Mouse (Mus musculus) kidney, postnatal 36 days (tissue): ENCODE results near the gene Olfr521.
"Not testable (repeated sequence)": the region's sequence is repeated elsewhere in the genome, so short reads cannot be mapped to it uniquely, and the experiment has no call there.

Experiments
- DNase-seq, 2 experiments: peaks; one replicate each; pipeline ENCODE4 v3.0.0; 2021 to 2022; ENCODE audit warnings: mixed read lengths in 2 of 2

Olfr521 gene

GRCm38 (mm10) chr7:99763207-99763606 is at the start of gene Olfr521:
Gene Olfr521, plus strand, starts transcription at chr7:99763507.
- no peak for DNase-seq

- DNase-seq: no peak
Measured at GRCm38 (mm10) chr7:99716536-99716935, 46.8 kb upstream of the Olfr521 start.

- no peak for DNase-seq
Measured at GRCm38 (mm10) chr7:99729973-99730372, 33.3 kb upstream of the Olfr521 start, which contains the start of gene Olfr520. Gene Olfr520, plus strand, starts transcription at chr7:99730273.

GRCm38 (mm10) chr7:99734612-99735011 is 28.7 kb upstream of the Olfr521 start:
- no peak for DNase-seq

GRCm38 (mm10) chr7:99735491-99735890 is 27.8 kb upstream of the Olfr521 start:
- not testable (repeated sequence) for DNase-seq

- DNase-seq: no peak
Measured at GRCm38 (mm10) chr7:99739276-99739675, 24.0 kb upstream of the Olfr521 start.

- no peak for DNase-seq
Measured at GRCm38 (mm10) chr7:99781385-99781784, 18.1 kb downstream of the Olfr521 start.

GRCm38 (mm10) chr7:99781916-99782315 is 18.6 kb downstream of the Olfr521 start:
- DNase-seq: no peak

- no peak for DNase-seq
Measured at GRCm38 (mm10) chr7:99783421-99783820, 20.1 kb downstream of the Olfr521 start.

GRCm38 (mm10) chr7:99785553-99785952 is 22.2 kb downstream of the Olfr521 start:
- DNase-seq: no peak

- no peak for DNase-seq
Measured at GRCm38 (mm10) chr7:99786774-99787173, 23.5 kb downstream of the Olfr521 start.

- no peak for DNase-seq
Measured at GRCm38 (mm10) chr7:99787935-99788334, 24.6 kb downstream of the Olfr521 start.

- DNase-seq: no peak
Measured at GRCm38 (mm10) chr7:99788563-99788962, 25.3 kb downstream of the Olfr521 start.

GRCm38 (mm10) chr7:99790816-99791215 is 27.5 kb downstream of the Olfr521 start:
- no peak for DNase-seq

- DNase-seq: no peak
Measured at GRCm38 (mm10) chr7:99794096-99794495, 30.8 kb downstream of the Olfr521 start.

GRCm38 (mm10) chr7:99795192-99795981 is 32.1 kb downstream of the Olfr521 start:
- peak; percentile 11 to 17 for DNase-seq

GRCm38 (mm10) chr7:99796471-99796870 is 33.2 kb downstream of the Olfr521 start:
- DNase-seq: no peak

- DNase-seq: no peak
Measured at GRCm38 (mm10) chr7:99797261-99797660, 34.0 kb downstream of the Olfr521 start.

- DNase-seq: peak; percentile 54 to 74
Measured at GRCm38 (mm10) chr7:99797911-99798647, 34.8 kb downstream of the Olfr521 start.

- no peak for DNase-seq
Measured at GRCm38 (mm10) chr7:99799118-99799517, 35.8 kb downstream of the Olfr521 start.

- DNase-seq: no peak
Measured at GRCm38 (mm10) chr7:99803535-99803934, 40.2 kb downstream of the Olfr521 start.

- not testable (repeated sequence) for DNase-seq
Measured at GRCm38 (mm10) chr7:99804033-99804432, 40.7 kb downstream of the Olfr521 start.

GRCm38 (mm10) chr7:99805340-99805739 is 42.0 kb downstream of the Olfr521 start:
- no peak for DNase-seq

GRCm38 (mm10) chr7:99807043-99807442 is 43.7 kb downstream of the Olfr521 start:
- DNase-seq: not testable (repeated sequence)
